Mouse (Mus musculus) G1E (cell line): ENCODE results near the gene Ccna1.

ENCODE experiments used
- CTCF ChIP-seq: IDR thresholded peaks from 2 replicates; pipeline ENCODE4 v1.5.1; 2012; ENCODE audit warnings: low read depth, low read length, inconsistent platforms, mixed read lengths
- GATA1 ChIP-seq: IDR thresholded peaks from 2 replicates; pipeline ENCODE4 v1.6.1; 2012; ENCODE audit warnings: borderline replicate concordance, low read length, inconsistent platforms, mixed read lengths
- POLR2AphosphoS5 ChIP-seq: IDR thresholded peaks from 2 replicates; pipeline ENCODE4 v1.6.1; 2012; ENCODE audit warnings: low read depth, low read length, inconsistent platforms; ENCODE audit not compliant: insufficient replicate concordance
- TAL1 ChIP-seq: conservative IDR thresholded peaks from 2 replicates; pipeline ENCODE4 v1.6.1; 2012; ENCODE audit warnings: low read depth, low read length, inconsistent platforms, mixed read lengths

- TF ChIP-seq CTCF (no peak), POLR2AphosphoS5 (no peak), GATA1 (no peak), TAL1 (no peak)
Observed at GRCm38 (mm10) chr3:55066666-55067023, 11.3 kb upstream of the Ccna1 start.
